Mouse (Mus musculus) stomach, postnatal 0 days (tissue): ENCODE measurements at regions not wholly inside any gene's neighbourhood (a gene's known extent, or its start where the extent isn't known, plus 50 kb on each side); places are given as distances from the start of the nearest gene placed in this dataset.

Experiments
- CTCF ChIP-seq: IDR thresholded peaks from 2 replicates; pipeline ENCODE4 v1.5.1; 2016; ENCODE audit warnings: antibody characterized with exemption, low read depth, mild to moderate bottlenecking, moderate library complexity
- EP300 ChIP-seq: optimal IDR thresholded peaks from 2 replicates; pipeline ENCODE3; 2016; ENCODE audit warnings: antibody characterized with exemption

DNA sequence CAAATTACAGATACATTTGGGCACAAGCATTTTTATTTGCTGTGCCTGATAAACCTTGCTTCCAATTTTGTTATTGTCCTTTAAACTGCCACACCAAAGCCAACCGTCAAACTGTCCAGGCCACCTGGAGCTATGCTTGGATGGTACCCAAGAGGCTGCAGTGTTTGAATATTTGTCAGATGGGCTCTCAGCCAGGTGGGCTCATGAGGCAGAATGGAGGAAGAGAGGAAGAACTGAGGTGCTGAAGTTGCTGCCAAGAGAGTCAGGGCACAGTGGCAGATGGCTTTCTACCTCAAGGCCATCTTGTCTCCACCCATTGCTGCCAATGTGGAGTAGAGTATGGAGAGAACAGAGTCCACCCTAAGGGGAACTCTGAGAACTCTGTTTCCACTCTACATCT lies 176.0 kb downstream of the Lpin1 start:
- TF ChIP-seq EP300 (no peak), CTCF (no peak)
